Mouse (Mus musculus): ENCODE measurements at regions not wholly inside any gene's neighbourhood (a gene's known extent, or its start where the extent isn't known, plus 50 kb on each side); places are given as distances from the start of the nearest gene placed in this dataset.

- in situ Hi-C loops (cut with MboI; ENCODE audit: low pct_unique_long_range_greater_than_20kb in 1 of 2, low sequenced_read_pairs in 2 of 2, unreplicated experiment in 1 of 2), result no loop called here
Measured at GRCm38 (mm10) chr5:119097576-119098193, 537.2 kb downstream of the Med13l start.

- in situ Hi-C loops (cut with MboI; ENCODE audit: low pct_unique_long_range_greater_than_20kb in 1 of 2, low sequenced_read_pairs in 2 of 2, unreplicated experiment in 1 of 2), result no loop called here
Measured at GRCm38 (mm10) chr5:119099817-119100216, 539.3 kb downstream of the Med13l start.

DNA sequence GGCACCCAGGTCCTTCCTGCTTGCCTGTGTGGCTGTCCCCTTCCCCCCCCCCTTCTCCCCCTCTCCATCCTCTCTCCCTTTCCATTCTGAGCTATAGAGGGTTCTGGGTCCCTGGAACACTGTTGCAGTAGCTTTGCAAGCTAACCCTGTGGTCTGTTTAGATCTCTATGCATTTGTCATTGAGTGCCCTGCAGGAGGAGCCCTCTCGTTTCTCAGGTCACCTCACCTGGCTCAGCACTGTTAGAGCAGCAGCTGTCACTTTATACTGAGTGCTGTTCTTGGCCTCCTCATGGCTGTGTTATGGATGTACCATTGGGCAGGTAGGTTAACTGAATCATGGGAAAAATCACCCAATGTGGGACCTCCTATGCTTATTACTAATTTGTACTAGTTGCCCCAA lies 543.0 kb downstream of the Med13l start:
- in situ Hi-C loops (cut with MboI; ENCODE audit: low pct_unique_long_range_greater_than_20kb in 1 of 2, low sequenced_read_pairs in 2 of 2, unreplicated experiment in 1 of 2), result no loop called here

GRCm38 (mm10) chr5:119107898-119108297 lies 547.4 kb downstream of the Med13l start:
- in situ Hi-C loops (cut with MboI; ENCODE audit: low pct_unique_long_range_greater_than_20kb in 1 of 2, low sequenced_read_pairs in 2 of 2, unreplicated experiment in 1 of 2), result no loop called here

DNA sequence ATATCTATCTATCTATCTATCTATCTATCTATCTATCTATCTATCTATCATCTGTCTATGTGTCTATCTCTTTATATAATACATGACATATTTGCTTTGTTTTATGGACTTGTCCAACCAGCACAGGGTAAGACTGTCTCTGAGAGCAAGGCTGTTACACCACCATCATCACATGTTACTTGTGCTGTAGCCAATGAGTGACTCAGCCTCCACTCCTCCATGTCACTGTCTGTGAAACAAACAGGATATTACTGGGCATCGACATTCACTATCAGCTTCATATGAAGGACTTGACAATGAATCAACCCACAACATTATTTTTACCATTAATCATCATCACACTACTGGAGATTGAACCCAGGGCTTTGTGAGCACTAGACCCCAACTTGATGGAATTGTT lies 549.0 kb downstream of the Med13l start:
- in situ Hi-C loops (cut with MboI; ENCODE audit: low pct_unique_long_range_greater_than_20kb in 1 of 2, low sequenced_read_pairs in 2 of 2, unreplicated experiment in 1 of 2), result no loop called here

- in situ Hi-C loops (cut with MboI; ENCODE audit: low pct_unique_long_range_greater_than_20kb in 1 of 2, low sequenced_read_pairs in 2 of 2, unreplicated experiment in 1 of 2), result no loop called here
Measured at GRCm38 (mm10) chr5:119114074-119114473, 553.6 kb downstream of the Med13l start.

- in situ Hi-C loops (cut with MboI; ENCODE audit: low pct_unique_long_range_greater_than_20kb in 1 of 2, low sequenced_read_pairs in 2 of 2, unreplicated experiment in 1 of 2), result no loop called here
Measured at GRCm38 (mm10) chr5:119125745-119126144, 544.7 kb upstream of the Tbx3 start.

GRCm38 (mm10) chr5:119130176-119130575 lies 540.3 kb upstream of the Tbx3 start:
- in situ Hi-C loops (cut with MboI; ENCODE audit: low pct_unique_long_range_greater_than_20kb in 1 of 2, low sequenced_read_pairs in 2 of 2, unreplicated experiment in 1 of 2), result no loop called here

DNA sequence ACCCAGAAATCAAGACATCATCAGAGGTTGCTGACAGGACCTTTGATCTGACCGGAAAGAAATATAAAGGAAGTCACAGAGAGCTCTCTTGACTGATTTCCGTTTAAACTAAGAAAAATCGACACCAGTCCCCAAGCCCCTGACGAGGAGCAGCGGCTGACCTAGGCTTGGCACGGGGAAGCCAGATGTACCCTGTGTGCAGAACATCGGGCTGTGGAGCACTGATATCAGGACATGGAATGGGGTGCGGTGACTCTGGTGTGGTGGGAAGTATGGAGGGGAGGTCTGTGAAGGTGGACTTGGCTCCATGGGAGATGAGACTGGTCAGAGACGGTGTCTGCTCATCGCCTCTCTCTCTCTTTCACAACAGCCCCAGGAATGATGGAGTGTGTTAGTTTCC lies 539.0 kb upstream of the Tbx3 start:
- in situ Hi-C loops (cut with MboI; ENCODE audit: low pct_unique_long_range_greater_than_20kb in 1 of 2, low sequenced_read_pairs in 2 of 2, unreplicated experiment in 1 of 2), result no loop called here

GRCm38 (mm10) chr5:119133378-119133777 lies 537.1 kb upstream of the Tbx3 start:
- in situ Hi-C loops (cut with MboI; ENCODE audit: low pct_unique_long_range_greater_than_20kb in 1 of 2, low sequenced_read_pairs in 2 of 2, unreplicated experiment in 1 of 2), result no loop called here

- in situ Hi-C loops (cut with MboI; ENCODE audit: low pct_unique_long_range_greater_than_20kb in 1 of 2, low sequenced_read_pairs in 2 of 2, unreplicated experiment in 1 of 2), result no loop called here
Measured at GRCm38 (mm10) chr5:119136916-119137315, 533.6 kb upstream of the Tbx3 start.

DNA sequence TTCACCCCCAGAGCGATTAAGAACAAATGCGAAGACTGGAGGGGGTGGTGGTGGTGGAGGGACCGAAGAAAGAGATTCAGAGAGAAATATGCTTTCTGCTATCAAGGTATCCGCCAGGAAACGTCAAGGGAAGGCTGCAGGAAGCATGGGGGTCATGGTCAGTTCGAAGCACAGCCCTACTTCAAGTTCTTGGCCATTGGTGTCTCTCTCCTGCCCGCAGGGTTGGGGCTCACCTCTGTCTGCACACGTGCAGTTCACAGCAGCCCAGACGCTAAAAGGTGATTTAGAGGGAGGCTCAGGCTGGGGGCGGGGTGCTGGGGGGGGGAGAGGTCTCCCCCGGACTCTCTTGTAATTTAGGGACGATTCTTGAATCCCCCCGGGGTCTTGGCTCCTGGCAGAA lies 533.1 kb upstream of the Tbx3 start:
- in situ Hi-C loops (cut with MboI; ENCODE audit: low pct_unique_long_range_greater_than_20kb in 1 of 2, low sequenced_read_pairs in 2 of 2, unreplicated experiment in 1 of 2), result no loop called here

GRCm38 (mm10) chr5:119137821-119138221 lies 532.6 kb upstream of the Tbx3 start:
- in situ Hi-C loops (cut with MboI; ENCODE audit: low pct_unique_long_range_greater_than_20kb in 1 of 2, low sequenced_read_pairs in 2 of 2, unreplicated experiment in 1 of 2), result no loop called here

- in situ Hi-C loops (cut with MboI; ENCODE audit: low pct_unique_long_range_greater_than_20kb in 1 of 2, low sequenced_read_pairs in 2 of 2, unreplicated experiment in 1 of 2), result no loop called here
Measured at GRCm38 (mm10) chr5:119138293-119138692, 532.2 kb upstream of the Tbx3 start.

DNA sequence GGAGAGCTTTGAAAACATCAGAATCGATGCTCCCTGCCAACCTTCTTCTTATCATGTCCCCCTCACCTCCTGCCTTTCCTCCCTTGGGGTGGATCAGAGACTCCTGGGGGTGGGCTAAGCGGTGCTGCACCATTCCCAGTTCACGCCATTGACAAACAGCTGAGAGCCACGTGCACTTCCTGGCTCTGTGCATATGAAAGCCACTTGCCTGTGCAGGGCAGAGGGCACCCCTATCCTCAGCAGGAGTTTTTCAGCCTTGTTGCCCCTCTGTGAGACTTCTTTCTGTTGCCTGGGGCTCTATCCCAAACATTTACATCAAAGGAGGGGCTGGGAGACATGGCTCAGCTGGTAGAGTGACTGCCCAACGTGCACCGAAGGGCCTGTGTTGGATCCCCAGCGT lies 531.1 kb upstream of the Tbx3 start:
- in situ Hi-C loops (cut with MboI; ENCODE audit: low pct_unique_long_range_greater_than_20kb in 1 of 2, low sequenced_read_pairs in 2 of 2, unreplicated experiment in 1 of 2), result no loop called here

GRCm38 (mm10) chr5:119139816-119140215 lies 530.7 kb upstream of the Tbx3 start:
- in situ Hi-C loops (cut with MboI; ENCODE audit: low pct_unique_long_range_greater_than_20kb in 1 of 2, low sequenced_read_pairs in 2 of 2, unreplicated experiment in 1 of 2), result no loop called here

GRCm38 (mm10) chr5:119143411-119143810 lies 527.1 kb upstream of the Tbx3 start:
- in situ Hi-C loops (cut with MboI; ENCODE audit: low pct_unique_long_range_greater_than_20kb in 1 of 2, low sequenced_read_pairs in 2 of 2, unreplicated experiment in 1 of 2), result no loop called here

DNA sequence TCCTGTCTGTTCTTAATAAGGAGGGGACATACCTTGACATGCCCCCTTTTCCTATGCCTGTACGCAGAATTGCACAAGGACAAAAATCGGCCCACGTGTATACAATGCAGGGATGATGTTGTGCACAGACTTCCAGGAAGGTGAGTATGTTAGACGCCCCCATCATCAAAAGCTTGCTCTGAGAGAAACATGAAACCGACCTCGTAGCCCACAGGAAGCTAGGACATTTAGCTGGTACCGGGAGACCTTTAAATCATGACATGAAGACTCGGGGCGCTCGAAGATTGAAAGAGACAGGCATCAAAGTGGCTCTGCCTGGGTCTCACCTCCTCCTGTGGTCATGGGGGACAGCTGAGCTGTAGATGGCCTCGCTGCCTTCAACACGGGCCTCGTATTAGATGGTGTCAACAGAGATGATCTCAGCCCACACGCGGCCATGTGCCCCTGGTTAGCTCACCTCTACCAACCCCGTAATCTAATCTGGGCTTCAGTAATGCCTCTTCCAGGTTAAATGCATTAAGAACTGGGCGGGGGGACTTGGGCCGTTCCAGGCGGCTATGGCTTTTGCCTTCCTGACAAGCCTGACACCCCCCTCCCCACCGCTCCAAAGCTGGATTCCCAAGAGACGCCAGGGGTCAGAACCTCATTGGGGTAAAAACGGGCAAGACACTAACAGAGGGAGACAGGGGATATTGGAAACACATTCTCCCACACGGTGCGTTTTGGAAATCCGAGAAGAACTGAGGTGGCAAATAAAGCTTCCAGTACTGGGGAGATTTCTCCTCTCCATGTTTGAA lies 520.9 kb upstream of the Tbx3 start:
- in situ Hi-C loops (cut with MboI; ENCODE audit: low pct_unique_long_range_greater_than_20kb in 1 of 2, low sequenced_read_pairs in 2 of 2, unreplicated experiment in 1 of 2), result no loop called here

DNA sequence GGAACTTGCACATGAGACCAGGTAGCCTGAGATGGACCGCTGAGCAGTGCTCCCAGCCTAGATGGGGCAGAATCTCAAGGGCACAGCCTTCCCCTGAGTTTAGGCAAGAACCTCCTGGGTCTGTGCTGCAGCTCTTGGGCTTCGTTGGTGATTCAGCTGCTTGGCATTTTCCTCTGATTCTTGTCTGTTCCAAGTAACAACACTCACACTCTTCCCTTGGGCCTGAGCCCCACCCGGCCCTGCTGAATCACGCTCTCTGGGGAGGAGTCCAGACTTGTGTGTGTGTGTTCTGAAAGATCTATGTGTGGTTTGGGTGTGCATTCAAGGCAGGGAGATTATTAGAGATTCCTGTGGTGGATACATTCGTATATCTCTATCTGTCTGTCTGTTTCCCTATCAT lies 517.4 kb upstream of the Tbx3 start:
- in situ Hi-C loops (cut with MboI; ENCODE audit: low pct_unique_long_range_greater_than_20kb in 1 of 2, low sequenced_read_pairs in 2 of 2, unreplicated experiment in 1 of 2), result no loop called here

- in situ Hi-C loops (cut with MboI; ENCODE audit: low pct_unique_long_range_greater_than_20kb in 1 of 2, low sequenced_read_pairs in 2 of 2, unreplicated experiment in 1 of 2), result no loop called here
Measured at GRCm38 (mm10) chr5:119156638-119157037, 513.8 kb upstream of the Tbx3 start.
